Mouse (Mus musculus): ENCODE measurements around the gene Isoc2b. TPM values are rescaled to one million over a fixed set of nuclear protein-coding genes. Genes with fewer than 3 reads are reported as not detected.
"Not testable (repeated sequence)": the region's sequence is repeated elsewhere in the genome, so short reads cannot be mapped to it uniquely, and the experiment has no call there.

Gene Isoc2b
- polyA plus RNA-seq, 1 experiment from 2014 or later, result 8.9 TPM

DNA sequence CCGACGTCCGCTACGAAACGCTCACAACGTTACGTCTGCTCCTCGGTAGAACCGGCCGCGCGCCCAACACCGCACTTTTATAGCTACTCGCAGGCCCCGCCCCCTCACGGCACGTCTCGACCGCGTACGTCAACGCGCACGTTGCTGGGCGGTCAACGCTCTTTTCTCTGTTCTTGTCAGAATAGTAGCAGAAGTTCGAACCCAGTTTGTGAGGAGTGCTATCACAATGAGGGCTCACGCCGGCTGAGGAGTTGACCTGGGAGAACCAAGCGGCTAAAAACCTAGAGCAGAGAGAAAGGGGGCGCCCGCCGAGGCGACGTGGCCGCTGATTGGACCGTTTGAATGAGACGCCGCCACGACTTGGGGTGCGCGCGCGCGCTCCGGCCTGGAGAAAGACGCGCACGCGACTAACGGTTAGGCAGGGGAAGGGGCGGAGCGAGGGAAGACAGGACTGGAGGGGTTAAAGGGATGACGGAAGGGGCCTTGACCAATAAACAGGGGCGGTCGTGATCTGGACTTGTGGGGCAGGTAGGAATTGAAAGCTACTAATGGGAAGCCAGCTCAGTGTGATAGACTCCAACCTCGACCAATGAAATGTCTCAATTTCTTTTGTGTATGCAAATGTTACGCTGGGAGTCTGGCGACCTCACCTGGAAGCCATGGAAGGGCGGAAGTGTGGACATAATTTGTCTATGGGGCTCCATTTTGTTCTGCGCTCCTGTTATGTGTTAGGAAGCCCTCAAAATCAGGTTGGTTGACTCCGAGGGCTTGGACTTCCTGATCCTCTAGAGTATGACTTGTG lies 57.6 kb downstream of the Isoc2b start, which contains the start of gene Ube2s:
Ube2s (minus strand) TSS at position 288 of the 802 bp plus-strand sequence.
- Histone ChIP-seq H3K36me3 (ENCODE audit: control insufficient read depth, insufficient read depth, low read length) (peaks cover 30% of the 10 kb centered on the region), H3K27ac (ENCODE audit: low read depth) (peak within 1 kb of the TSS; percentile 98), H3K4me2 (ENCODE audit: low read length) (peak within 1 kb of the TSS; percentile 82), H3K9me3 (ENCODE audit: control insufficient read depth, low read length) (no peaks in the 10 kb centered on the region), H3K4me3 (ENCODE audit: low read depth, low read length) (peak within 1 kb of the TSS; percentile 95), H3K4me1 (replicated peaks; ENCODE audit: control insufficient read depth, insufficient read depth, low read length) (peaks cover 21% of the 10 kb centered on the region), H3K27me3 (replicated peaks; ENCODE audit: control insufficient read depth, insufficient read depth, low read length) (no peaks in the 10 kb centered on the region), H3K9ac (ENCODE audit: low read length) (peak within 1 kb of the TSS; percentile 98)
- peak; percentile 99 for ATAC-seq (replicated peaks; ENCODE audit: low FRiP score, low TSS enrichment, low read depth)
- peak; percentile 100 for DNase-seq (ENCODE audit: low spot score)
- WGBS, result under 1% methylated on average over 62 of the region's 62 CpGs

DNA sequence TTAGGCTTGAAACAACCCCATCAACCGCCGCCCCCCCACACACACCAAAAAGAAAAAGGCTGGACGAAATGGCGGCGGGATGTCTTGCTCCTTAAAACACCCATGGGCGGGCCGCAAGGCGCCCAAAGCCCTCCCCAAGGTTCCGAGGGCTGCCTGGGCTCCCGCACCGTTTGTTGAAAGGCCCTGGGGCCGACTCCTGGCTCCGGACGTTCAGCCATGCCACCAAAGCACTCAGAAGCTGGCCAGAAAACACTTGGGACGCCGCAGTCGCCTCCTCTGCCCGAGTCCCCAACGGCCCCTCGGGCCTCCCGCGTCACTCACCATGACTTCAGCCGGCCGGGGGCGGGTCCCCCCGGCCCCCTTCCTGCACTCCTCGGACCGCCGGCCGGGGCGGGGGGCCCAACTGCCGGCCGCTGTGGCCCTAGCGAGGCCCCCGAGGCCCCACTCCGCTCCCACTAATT lies 58.2 kb downstream of the Isoc2b start:
- Histone ChIP-seq H3K27me3 (replicated peaks; ENCODE audit: control insufficient read depth, insufficient read depth, low read length) (no peaks in the 10 kb centered on the region), H3K4me1 (replicated peaks; ENCODE audit: control insufficient read depth, insufficient read depth, low read length) (peaks cover 21% of the 10 kb centered on the region), H3K4me3 (ENCODE audit: low read depth, low read length) (peak overlapping the region; percentile 95), H3K4me2 (ENCODE audit: low read length) (peak overlapping the region; percentile 82), H3K36me3 (ENCODE audit: control insufficient read depth, insufficient read depth, low read length) (peaks cover 37% of the 10 kb centered on the region), H3K9me3 (ENCODE audit: control insufficient read depth, low read length) (no peaks in the 10 kb centered on the region), H3K27ac (ENCODE audit: low read depth) (peak overlapping the region; percentile 98), H3K9ac (ENCODE audit: low read length) (peak overlapping the region; percentile 98)
- DNase-seq (ENCODE audit: low spot score) (peak; percentile 81), ATAC-seq (replicated peaks; ENCODE audit: low FRiP score, low TSS enrichment, low read depth) (peak; percentile 26)
- under 1% methylated on average over 33 of the region's 36 CpGs for WGBS

DNA sequence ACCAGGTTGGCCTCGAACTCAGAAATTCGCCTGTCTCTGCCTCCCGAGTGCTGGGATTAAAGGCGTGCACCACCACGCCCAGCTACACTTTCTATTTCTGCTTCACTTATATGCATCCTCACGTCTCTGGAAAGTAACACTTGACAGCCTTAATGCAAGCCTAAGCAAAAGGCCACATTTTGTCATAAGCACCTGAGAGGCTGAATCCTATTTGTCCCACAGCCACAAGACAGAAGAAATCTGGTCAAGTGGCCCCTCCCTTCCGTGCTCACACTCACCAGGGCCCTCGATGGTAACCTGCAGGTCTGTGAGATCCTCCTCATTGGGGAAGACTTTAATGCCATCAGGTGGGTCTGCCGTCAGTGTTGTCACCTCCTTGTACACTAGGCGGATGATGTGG lies 58.9 kb downstream of the Isoc2b start:
- WGBS, result 39% methylated on average over 10 of the region's 10 CpGs
- not testable (repeated sequence) for H3K27me3 ChIP-seq (replicated peaks; ENCODE audit: control insufficient read depth, insufficient read depth, low read length); H3K27ac ChIP-seq (ENCODE audit: low read depth); ATAC-seq (replicated peaks; ENCODE audit: low FRiP score, low TSS enrichment, low read depth); DNase-seq (ENCODE audit: low spot score); H3K9me3 ChIP-seq (ENCODE audit: control insufficient read depth, low read length)
- peaks cover 21% of the 10 kb centered on the region for H3K4me1 ChIP-seq (replicated peaks; ENCODE audit: control insufficient read depth, insufficient read depth, low read length)
- H3K4me3 ChIP-seq (ENCODE audit: low read depth, low read length), result peak overlapping the region; percentile 95
- peak overlapping the region; percentile 82 for H3K4me2 ChIP-seq (ENCODE audit: low read length)
- H3K36me3 ChIP-seq (ENCODE audit: control insufficient read depth, insufficient read depth, low read length), result peaks cover 44% of the 10 kb centered on the region
- H3K9ac ChIP-seq (ENCODE audit: low read length), result peak overlapping the region; percentile 98

DNA sequence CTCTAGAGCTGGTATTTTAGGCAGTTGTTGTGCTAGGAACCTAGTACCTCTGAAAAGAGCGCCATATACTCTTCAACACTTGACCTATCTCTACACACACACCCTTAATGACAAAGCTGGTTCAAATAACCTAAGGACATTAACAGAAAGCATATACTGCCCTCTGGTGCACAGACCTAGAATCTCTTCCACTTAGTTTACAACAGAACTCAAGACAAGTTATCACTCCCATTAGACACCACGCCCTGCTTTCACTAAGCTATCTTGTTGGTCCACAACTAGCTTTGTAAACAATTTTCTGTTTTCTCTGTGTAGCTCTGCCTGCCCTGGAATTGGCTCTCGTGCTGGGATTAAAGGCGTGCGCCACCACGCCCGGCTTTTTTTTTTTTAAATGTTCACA lies 63.3 kb downstream of the Isoc2b start:
- peaks cover 21% of the 10 kb centered on the region for H3K4me1 ChIP-seq (replicated peaks; ENCODE audit: control insufficient read depth, insufficient read depth, low read length)
- H3K9ac ChIP-seq (ENCODE audit: low read length), result no peak overlapping the region
- no peak for ATAC-seq (replicated peaks; ENCODE audit: low FRiP score, low TSS enrichment, low read depth)
- no peak overlapping the region for H3K4me3 ChIP-seq (ENCODE audit: low read depth, low read length)
- no peaks in the 10 kb centered on the region for H3K9me3 ChIP-seq (ENCODE audit: control insufficient read depth, low read length)
- no peaks in the 10 kb centered on the region for H3K27me3 ChIP-seq (replicated peaks; ENCODE audit: control insufficient read depth, insufficient read depth, low read length)
- H3K4me2 ChIP-seq (ENCODE audit: low read length), result no peak overlapping the region
- peaks cover 51% of the 10 kb centered on the region for H3K36me3 ChIP-seq (ENCODE audit: control insufficient read depth, insufficient read depth, low read length)
- DNase-seq (ENCODE audit: low spot score), result no peak
- H3K27ac ChIP-seq (ENCODE audit: low read depth), result no peak overlapping the region
- 90% methylated on average over 7 of the region's 7 CpGs for WGBS

DNA sequence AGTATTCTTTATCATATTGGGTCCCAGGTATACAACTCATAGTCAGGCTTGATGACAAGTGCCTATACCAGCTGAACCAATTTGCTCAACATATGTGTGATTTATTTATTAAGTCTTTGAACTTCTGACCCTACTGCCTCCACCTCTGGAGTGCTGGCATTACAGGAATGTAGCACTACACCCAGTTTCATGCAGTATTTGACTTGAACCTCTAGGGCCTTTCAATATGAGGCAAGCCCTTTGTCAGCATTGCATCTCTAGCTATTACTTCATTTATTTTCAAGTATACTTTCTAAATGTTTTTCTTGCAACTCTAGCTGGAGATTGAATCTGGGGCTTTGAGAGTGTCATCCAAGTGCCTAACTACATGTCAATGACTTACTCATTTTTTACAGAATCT lies 67.8 kb downstream of the Isoc2b start:
- Histone ChIP-seq H3K9me3 (ENCODE audit: control insufficient read depth, low read length) (no peaks in the 10 kb centered on the region), H3K27ac (ENCODE audit: low read depth) (no peak overlapping the region), H3K27me3 (replicated peaks; ENCODE audit: control insufficient read depth, insufficient read depth, low read length) (no peaks in the 10 kb centered on the region), H3K4me3 (ENCODE audit: low read depth, low read length) (no peak overlapping the region), H3K4me1 (replicated peaks; ENCODE audit: control insufficient read depth, insufficient read depth, low read length) (no peaks in the 10 kb centered on the region), H3K4me2 (ENCODE audit: low read length) (no peak overlapping the region), H3K9ac (ENCODE audit: low read length) (no peak overlapping the region), H3K36me3 (ENCODE audit: control insufficient read depth, insufficient read depth, low read length) (peaks cover 28% of the 10 kb centered on the region)
- ATAC-seq (replicated peaks; ENCODE audit: low FRiP score, low TSS enrichment, low read depth) (no peak), DNase-seq (ENCODE audit: low spot score) (no peak)

DNA sequence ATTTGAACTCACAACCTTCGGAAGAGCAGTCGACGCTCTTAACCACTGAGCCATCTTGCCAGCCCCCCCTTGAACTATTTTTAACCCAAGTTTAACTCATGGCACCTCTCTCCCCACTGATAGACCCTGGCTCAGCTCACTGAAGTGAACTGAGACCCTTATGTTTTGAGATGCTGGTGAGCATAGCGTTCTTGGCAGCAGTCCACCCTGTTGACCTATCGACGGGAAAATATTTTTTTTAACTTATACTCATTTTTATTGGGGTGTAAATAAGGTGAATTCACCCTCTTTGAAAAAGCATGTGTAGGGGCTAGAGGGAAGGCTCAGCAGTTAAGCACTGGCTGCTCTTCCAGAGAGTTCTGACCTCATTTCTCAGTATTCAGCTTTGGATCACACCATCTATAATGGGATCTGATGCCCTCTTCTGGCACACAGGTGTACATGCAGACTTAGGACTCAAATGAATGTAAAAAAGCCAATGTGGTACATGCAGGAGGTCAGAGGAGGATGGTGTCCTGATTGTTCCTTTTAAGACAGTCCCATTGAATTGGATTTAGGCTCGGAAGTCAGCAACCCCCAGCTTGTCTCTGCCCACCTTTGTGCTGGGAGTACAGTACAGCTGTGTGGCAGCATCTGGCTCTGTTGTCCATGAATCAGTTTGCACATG lies 74.2 kb downstream of the Isoc2b start:
- 70% methylated on average over 7 of the region's 7 CpGs for WGBS
- peaks cover 42% of the 10 kb centered on the region for H3K36me3 ChIP-seq (ENCODE audit: control insufficient read depth, insufficient read depth, low read length)
- ATAC-seq (replicated peaks; ENCODE audit: low FRiP score, low TSS enrichment, low read depth) (peak; percentile 29), DNase-seq (ENCODE audit: low spot score) (peak; percentile 65)
- no peak overlapping the region for H3K4me2 ChIP-seq (ENCODE audit: low read length)
- H3K9ac ChIP-seq (ENCODE audit: low read length), result no peak overlapping the region
- H3K4me1 ChIP-seq (replicated peaks; ENCODE audit: control insufficient read depth, insufficient read depth, low read length), result peaks cover 7% of the 10 kb centered on the region; the same call in 1 of the 2 replicates
- H3K9me3 ChIP-seq (ENCODE audit: control insufficient read depth, low read length), result no peaks in the 10 kb centered on the region
- no peak overlapping the region for H3K27ac ChIP-seq (ENCODE audit: low read depth)
- no peak overlapping the region for H3K4me3 ChIP-seq (ENCODE audit: low read depth, low read length)
- H3K27me3 ChIP-seq (replicated peaks; ENCODE audit: control insufficient read depth, insufficient read depth, low read length), result no peaks in the 10 kb centered on the region

Other genes with a start within 250 kb of the Isoc2b start
- 2.5 and 3.8 TPM in 2 replicates for gene Tmem86b, start 238.8 kb downstream of the Isoc2b start, polyA plus RNA-seq (2014; fragmentation: Nextera tagmentation; extraction: Ambion mirVana)
- 7.3 and 8.5 TPM in 2 replicates for gene Ppp6r1, start 211.2 kb downstream of the Isoc2b start, polyA plus RNA-seq (2014; fragmentation: Nextera tagmentation; extraction: Ambion mirVana)
- 102 and 105 TPM in 2 replicates for gene Hspbp1, start 185.2 kb downstream of the Isoc2b start, polyA plus RNA-seq (2014; fragmentation: Nextera tagmentation; extraction: Ambion mirVana)
- 1.7 and 1.9 TPM in 2 replicates for gene Brsk1, start 179.7 kb downstream of the Isoc2b start, polyA plus RNA-seq (2014; fragmentation: Nextera tagmentation; extraction: Ambion mirVana)
- 0.66 and 0.85 TPM in 2 replicates for gene Tmem150b, start 145.0 kb downstream of the Isoc2b start, polyA plus RNA-seq (2014; fragmentation: Nextera tagmentation; extraction: Ambion mirVana)
- gene Kmt5c, start 130.1 kb downstream of the Isoc2b start, polyA plus RNA-seq (2014; fragmentation: Nextera tagmentation; extraction: Ambion mirVana), result 63.6 and 66.9 TPM in 2 replicates
- 54.1 and 61.8 TPM in 2 replicates for gene Cox6b2, start 117.2 kb downstream of the Isoc2b start, polyA plus RNA-seq (2014; fragmentation: Nextera tagmentation; extraction: Ambion mirVana)
- gene Fam71e2, start 99.0 kb downstream of the Isoc2b start, polyA plus RNA-seq (2014; fragmentation: Nextera tagmentation; extraction: Ambion mirVana), result not detected in 2 replicates
- 0.28 TPM in 1 of 2 replicates, not detected in the other for gene Il11, start 87.4 kb downstream of the Isoc2b start, polyA plus RNA-seq (2014; fragmentation: Nextera tagmentation; extraction: Ambion mirVana)
- gene Tmem190, start 87.3 kb downstream of the Isoc2b start, polyA plus RNA-seq (2014; fragmentation: Nextera tagmentation; extraction: Ambion mirVana), result 0.52 TPM in 1 of 2 replicates, not detected in the other
- gene Tmem238, start 80.6 kb downstream of the Isoc2b start, polyA plus RNA-seq (2014; fragmentation: Nextera tagmentation; extraction: Ambion mirVana), result 14.5 and 24.3 TPM in 2 replicates
- 293 and 321 TPM in 2 replicates for gene Rpl28, start 77.4 kb downstream of the Isoc2b start, polyA plus RNA-seq (2014; fragmentation: Nextera tagmentation; extraction: Ambion mirVana)
- gene Ube2s, start 57.7 kb downstream of the Isoc2b start, polyA plus RNA-seq (2014; fragmentation: Nextera tagmentation; extraction: Ambion mirVana), result 354 and 371 TPM in 2 replicates
- 0.30 and 0.42 TPM in 2 replicates for gene Shisa7, start 25.6 kb downstream of the Isoc2b start, polyA plus RNA-seq (2014; fragmentation: Nextera tagmentation; extraction: Ambion mirVana)
- gene Isoc2a, start 6.9 kb upstream of the Isoc2b start, polyA plus RNA-seq (2014; fragmentation: Nextera tagmentation; extraction: Ambion mirVana), result 0.96 and 1.0 TPM in 2 replicates
- not detected in 2 replicates for gene Gm36210, start 36.3 kb upstream of the Isoc2b start, polyA plus RNA-seq (2014; fragmentation: Nextera tagmentation; extraction: Ambion mirVana)
- 3.3 and 4.0 TPM in 2 replicates for gene Zfp628, start 45.0 kb upstream of the Isoc2b start, polyA plus RNA-seq (2014; fragmentation: Nextera tagmentation; extraction: Ambion mirVana)
- gene Nat14, start 51.8 kb upstream of the Isoc2b start, polyA plus RNA-seq (2014; fragmentation: Nextera tagmentation; extraction: Ambion mirVana), result 3.1 and 3.3 TPM in 2 replicates
- 3.7 and 4.0 TPM in 2 replicates for gene Ssc5d, start 55.5 kb upstream of the Isoc2b start, polyA plus RNA-seq (2014; fragmentation: Nextera tagmentation; extraction: Ambion mirVana)
- 0.23 and 0.26 TPM in 2 replicates for gene Sbk2, start 94.1 kb upstream of the Isoc2b start, polyA plus RNA-seq (2014; fragmentation: Nextera tagmentation; extraction: Ambion mirVana)
- 0.16 TPM in 1 of 2 replicates, not detected in the other for gene Sbk3, start 100.9 kb upstream of the Isoc2b start, polyA plus RNA-seq (2014; fragmentation: Nextera tagmentation; extraction: Ambion mirVana)
- 30.6 and 35.4 TPM in 2 replicates for gene Zfp579, start 125.9 kb upstream of the Isoc2b start, polyA plus RNA-seq (2014; fragmentation: Nextera tagmentation; extraction: Ambion mirVana)
- 15.7 and 16.0 TPM in 2 replicates for gene Zfp524, start 144.2 kb upstream of the Isoc2b start, polyA plus RNA-seq (2014; fragmentation: Nextera tagmentation; extraction: Ambion mirVana)
- 37.5 and 40.3 TPM in 2 replicates for gene Fiz1, start 144.4 kb upstream of the Isoc2b start, polyA plus RNA-seq (2014; fragmentation: Nextera tagmentation; extraction: Ambion mirVana)
- 1.0 and 2.0 TPM in 2 replicates for gene Gm44973, start 145.2 kb upstream of the Isoc2b start, polyA plus RNA-seq (2014; fragmentation: Nextera tagmentation; extraction: Ambion mirVana)
- 6.2 and 7.2 TPM in 2 replicates for gene Zfp865, start 150.1 kb upstream of the Isoc2b start, polyA plus RNA-seq (2014; fragmentation: Nextera tagmentation; extraction: Ambion mirVana)
- gene Ccdc106, start 150.3 kb upstream of the Isoc2b start, polyA plus RNA-seq (2014; fragmentation: Nextera tagmentation; extraction: Ambion mirVana), result 15.1 and 17.1 TPM in 2 replicates
- not detected in 2 replicates for gene 4632433K11Rik, start 163.9 kb upstream of the Isoc2b start, polyA plus RNA-seq (2014; fragmentation: Nextera tagmentation; extraction: Ambion mirVana)
- 4.8 and 6.3 TPM in 2 replicates for gene Zfp784, start 168.2 kb upstream of the Isoc2b start, polyA plus RNA-seq (2014; fragmentation: Nextera tagmentation; extraction: Ambion mirVana)
- gene Zfp580, start 181.3 kb upstream of the Isoc2b start, polyA plus RNA-seq (2014; fragmentation: Nextera tagmentation; extraction: Ambion mirVana), result 38.3 and 40.1 TPM in 2 replicates
- 129 and 133 TPM in 2 replicates for gene U2af2, start 191.9 kb upstream of the Isoc2b start, polyA plus RNA-seq (2014; fragmentation: Nextera tagmentation; extraction: Ambion mirVana)
- gene Epn1, start 210.0 kb upstream of the Isoc2b start, polyA plus RNA-seq (2014; fragmentation: Nextera tagmentation; extraction: Ambion mirVana), result 57.8 and 65.1 TPM in 2 replicates
- gene Rfpl4, start 246.7 kb upstream of the Isoc2b start, polyA plus RNA-seq (2014; fragmentation: Nextera tagmentation; extraction: Ambion mirVana), result not detected in 2 replicates